Mouse (Mus musculus) brain, adult 2 months (tissue): Measurements from ENCODE around the gene Atad1.

Experiments used
- DNase-seq: peaks from one replicate; pipeline ENCODE4 v3.0.0; 2011; ENCODE audit warnings: low read depth, low spot score

The Atad1 gene

GRCm38 (mm10) chr19:32622142-32622541, 117.4 kb downstream of the Atad1 start:
- no peak for DNase-seq
